Mouse (Mus musculus) brain, embryonic 14.5 days (tissue): Measurements from ENCODE around the gene Plppr3.

ENCODE experiments used
- CTCF ChIP-seq: fragments of 200-500 bp; IDR thresholded peaks from 2 replicates; pipeline ENCODE4 v1.5.1; 2012; ENCODE audit warnings: inconsistent platforms, mild to moderate bottlenecking, moderate library complexity, borderline replicate concordance; ENCODE audit not compliant: insufficient read depth, insufficient read length; ENCODE audit errors: extremely low read depth
- POLR2A ChIP-seq: fragments of 200-500 bp; IDR thresholded peaks from 2 replicates; pipeline ENCODE4 v1.6.1; 2012; ENCODE audit warnings: mild to moderate bottlenecking, inconsistent platforms, borderline replicate concordance; ENCODE audit not compliant: poor library complexity, insufficient read depth, insufficient read length, severe bottlenecking; ENCODE audit errors: extremely low read depth

- TF ChIP-seq CTCF (no peak), POLR2A (no peak)
Measured at GRCm38 (mm10) chr10:79921572-79921971, 47.1 kb upstream of the Plppr3 start.
